ENCODE assay signal across 8 mouse cellular contexts in the genomic region with DNA sequence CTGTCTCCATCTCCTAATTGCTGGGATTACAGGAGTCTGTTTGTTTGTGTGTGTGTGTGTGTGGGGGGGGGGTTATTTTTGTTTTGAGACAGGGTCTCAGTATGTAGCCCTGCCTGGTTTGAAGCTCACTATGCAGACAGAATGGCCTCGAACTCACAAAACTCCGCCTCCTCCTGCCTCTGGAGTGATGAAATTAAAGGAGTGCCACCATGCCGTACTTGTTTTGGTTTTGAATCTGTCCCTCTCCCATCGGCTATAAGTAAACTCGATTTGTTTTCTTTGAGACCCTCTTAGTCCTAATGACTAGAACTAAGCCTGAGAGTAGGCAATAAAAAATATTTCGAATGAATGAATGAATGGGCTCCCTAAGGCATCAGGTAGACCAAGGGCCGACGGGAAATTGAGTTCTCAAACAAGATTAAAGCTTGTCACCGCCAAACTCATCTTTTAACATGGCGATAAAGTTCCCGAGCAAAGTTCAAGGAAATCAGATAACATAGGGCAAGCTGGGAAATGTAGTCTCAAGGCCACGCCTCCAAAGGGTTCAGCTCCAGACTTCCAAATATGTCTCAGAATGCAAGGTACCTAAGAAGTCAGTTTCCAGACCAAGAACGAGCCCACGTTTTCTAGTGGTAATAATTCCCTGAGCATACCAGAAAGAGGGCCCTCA. TPM values are rescaled to one million over a fixed set of nuclear protein-coding genes. Genes with fewer than 3 reads are reported as not detected.
A peak's percentile ranks its signal among the peaks of the same experiment; 100 is the strongest.
DNase-seq lines count a peak whose midpoint lies in the region; ATAC-seq and TF ChIP-seq lines count a peak whose summit lies in the region.

No protein-coding gene starts in this region.

- peak overlapping the region; percentile 77 for H3K4me3 ChIP-seq in embryonic fibroblast, embryonic 13.5 days (ENCODE audit: insufficient read depth, low read length)
- H3K4me3 ChIP-seq in intestine, postnatal 0 days (ENCODE audit: low read depth, low read length), result peak overlapping the region; percentile 80
- H3K4me3 ChIP-seq in neural tube, embryonic 15.5 days (replicated peaks), result peak overlapping the region; percentile 64

- no peaks in the 10 kb centered on the region; the same call in 1 of the 2 replicates for H3K36me3 ChIP-seq in intestine, postnatal 0 days (ENCODE audit: control insufficient read depth, insufficient read depth)
- 0 out of 2 replicates have a peak, but pooled peaks cover under 1% of the 10 kb centered on the region for H3K36me3 ChIP-seq in neural tube, embryonic 15.5 days

- DNase-seq in thymus, postnatal 0 days (ENCODE audit: low spot score), result peak; percentile 49
- DNase-seq in thymus, postnatal 10 days (ENCODE audit: low spot score in 2 of 2), result no peak
- DNase-seq in brain, adult 2 months (ENCODE audit: low read depth, low spot score), result peak; percentile 96
- peak; percentile 61 for DNase-seq in liver

- H3K27ac ChIP-seq in embryonic fibroblast, embryonic 13.5 days (ENCODE audit: insufficient read depth, low read length), result peak overlapping the region; percentile 85; the same call in 1 of the 2 replicates
- peak overlapping the region; percentile 70 for H3K27ac ChIP-seq in intestine, postnatal 0 days (ENCODE audit: low read depth, low read length)
- H3K27ac ChIP-seq in neural tube, embryonic 15.5 days (replicated peaks), result peak overlapping the region; percentile 91

- peaks cover 15% of the 10 kb centered on the region for H3K4me1 ChIP-seq in embryonic fibroblast, embryonic 13.5 days (ENCODE audit: control insufficient read depth, insufficient read depth, low read length)
- 0 out of 2 replicates have a peak, but pooled peaks cover 6% of the 10 kb centered on the region for H3K4me1 ChIP-seq in intestine, postnatal 0 days (replicated peaks; ENCODE audit: control insufficient read depth, insufficient read depth, low read length)
- H3K4me1 ChIP-seq in neural tube, embryonic 15.5 days, result peaks cover 41% of the 10 kb centered on the region

- H3K9me3 ChIP-seq in intestine, postnatal 0 days (ENCODE audit: control insufficient read depth), result no peaks in the 10 kb centered on the region
- H3K9me3 ChIP-seq in neural tube, embryonic 15.5 days (replicated peaks), result no peaks in the 10 kb centered on the region

- peak; percentile 37; the same call in 1 of the 2 replicates for TF ChIP-seq POLR2A in embryonic fibroblast, embryonic 13.5 days (IDR thresholded peaks at IDR 0.05; ENCODE audit: low read depth, low read length)

- no peak for TF ChIP-seq CTCF in embryonic fibroblast, embryonic 13.5 days (IDR thresholded peaks at IDR 0.05; ENCODE audit: borderline replicate concordance, insufficient read depth, low read length)
- no peak for TF ChIP-seq CTCF in intestine, postnatal 0 days (IDR thresholded peaks at IDR 0.05; ENCODE audit: low read depth)

- ATAC-seq in intestine, postnatal 0 days, result no peak; the same call in 1 of the 2 replicates
- ATAC-seq in neural tube, embryonic 15.5 days (ENCODE audit: low FRiP score), result peak; percentile 9; the same call in 1 of the 2 replicates
- no peak for ATAC-seq in granulocyte monocyte progenitor cell, adult 5-6 weeks (replicated peaks; ENCODE audit: poor library complexity, severe bottlenecking)

- WGBS in intestine, postnatal 0 days, result 9% methylated on average over 14 of the region's 14 CpGs
- 10% methylated on average over 14 of the region's 14 CpGs for WGBS in neural tube, embryonic 15.5 days

- H3K27me3 ChIP-seq in intestine, postnatal 0 days (replicated peaks; ENCODE audit: control insufficient read depth, insufficient read depth, low read length), result no peaks in the 10 kb centered on the region
- no peaks in the 10 kb centered on the region for H3K27me3 ChIP-seq in neural tube, embryonic 15.5 days (replicated peaks)

- peak overlapping the region; percentile 86 for H3K4me2 ChIP-seq in intestine, postnatal 0 days (replicated peaks; ENCODE audit: low read depth)
- H3K4me2 ChIP-seq in neural tube, embryonic 15.5 days, result peak overlapping the region; percentile 72

- H3K9ac ChIP-seq in intestine, postnatal 0 days (ENCODE audit: low read depth, low read length), result no peak overlapping the region; the same call in 1 of the 2 replicates
- peak overlapping the region; percentile 75 for H3K9ac ChIP-seq in neural tube, embryonic 15.5 days (replicated peaks)

RNA-seq across cellular contexts. Expression of a gene that starts 1.1 kb away (rescaled TPM):
- polyA plus RNA-seq in thymus, postnatal 0 days (2015; fragmentation: Nextera tagmentation; extraction: Ambion mirVana), result 36.3 and 48.3 TPM in 2 replicates
- 72.2 and 79.4 TPM in 2 replicates for polyA plus RNA-seq in embryonic fibroblast, embryonic 13.5 days (2011; ENCODE audit: insufficient read length, low read depth, missing spikeins)
- polyA plus RNA-seq in intestine, postnatal 0 days (2015; fragmentation: Nextera tagmentation; extraction: Ambion mirVana), result 33.6 and 33.9 TPM in 2 replicates
- 38.8 and 44.6 TPM in 2 replicates for polyA plus RNA-seq in neural tube, embryonic 15.5 days (2015; fragmentation: Nextera tagmentation; extraction: Ambion mirVana)
- 92.2 and 131 TPM in 2 replicates for total RNA-seq in granulocyte monocyte progenitor cell, adult 5-6 weeks (2014; fragmentation: Nextera tagmentation)
- total RNA-seq in granulocyte monocyte progenitor cell, adult 5-6 weeks (2017), result 99.6 and 109 TPM in 2 replicates

RNA-seq across cellular contexts. Expression of a gene that starts 13.6 kb away (rescaled TPM):
- 27.0 and 28.8 TPM in 2 replicates for polyA plus RNA-seq in thymus, postnatal 0 days (2015; fragmentation: Nextera tagmentation; extraction: Ambion mirVana)
- 1.4 and 1.7 TPM in 2 replicates for polyA plus RNA-seq in embryonic fibroblast, embryonic 13.5 days (2011; ENCODE audit: insufficient read length, low read depth, missing spikeins)
- 20.1 and 24.3 TPM in 2 replicates for polyA plus RNA-seq in intestine, postnatal 0 days (2015; fragmentation: Nextera tagmentation; extraction: Ambion mirVana)
- polyA plus RNA-seq in neural tube, embryonic 15.5 days (2015; fragmentation: Nextera tagmentation; extraction: Ambion mirVana), result 22.8 and 29.5 TPM in 2 replicates
- 7.3 and 16.1 TPM in 2 replicates for total RNA-seq in granulocyte monocyte progenitor cell, adult 5-6 weeks (2014; fragmentation: Nextera tagmentation)
- 14.1 and 22.3 TPM in 2 replicates for total RNA-seq in granulocyte monocyte progenitor cell, adult 5-6 weeks (2017)

RNA-seq across cellular contexts. Expression of a gene that starts 21.5 kb away (rescaled TPM):
- polyA plus RNA-seq in thymus, postnatal 0 days (2015; fragmentation: Nextera tagmentation; extraction: Ambion mirVana), result 2.5 and 3.0 TPM in 2 replicates
- 1.2 and 4.0 TPM in 2 replicates for polyA plus RNA-seq in embryonic fibroblast, embryonic 13.5 days (2011; ENCODE audit: insufficient read length, low read depth, missing spikeins)
- 1.1 TPM in 2 replicates for polyA plus RNA-seq in intestine, postnatal 0 days (2015; fragmentation: Nextera tagmentation; extraction: Ambion mirVana)
- 1.8 and 2.4 TPM in 2 replicates for polyA plus RNA-seq in neural tube, embryonic 15.5 days (2015; fragmentation: Nextera tagmentation; extraction: Ambion mirVana)
- total RNA-seq in granulocyte monocyte progenitor cell, adult 5-6 weeks (2014; fragmentation: Nextera tagmentation), result 17.0 TPM in 1 of 2 replicates, not detected in the other
- 2.7 and 4.1 TPM in 2 replicates for total RNA-seq in granulocyte monocyte progenitor cell, adult 5-6 weeks (2017)

RNA-seq across cellular contexts. Expression of a gene that starts 29.7 kb away (rescaled TPM):
- 1.6 and 1.7 TPM in 2 replicates for polyA plus RNA-seq in thymus, postnatal 0 days (2015; fragmentation: Nextera tagmentation; extraction: Ambion mirVana)
- 2.2 and 3.2 TPM in 2 replicates for polyA plus RNA-seq in embryonic fibroblast, embryonic 13.5 days (2011; ENCODE audit: insufficient read length, low read depth, missing spikeins)
- polyA plus RNA-seq in intestine, postnatal 0 days (2015; fragmentation: Nextera tagmentation; extraction: Ambion mirVana), result 0.33 and 0.54 TPM in 2 replicates
- 1.8 and 2.1 TPM in 2 replicates for polyA plus RNA-seq in neural tube, embryonic 15.5 days (2015; fragmentation: Nextera tagmentation; extraction: Ambion mirVana)
- 0.81 and 2.5 TPM in 2 replicates for total RNA-seq in granulocyte monocyte progenitor cell, adult 5-6 weeks (2014; fragmentation: Nextera tagmentation)
- total RNA-seq in granulocyte monocyte progenitor cell, adult 5-6 weeks (2017), result 0.43 and 0.88 TPM in 2 replicates

RNA-seq across cellular contexts. Expression of a gene that starts 42.1 kb away (rescaled TPM):
- polyA plus RNA-seq in thymus, postnatal 0 days (2015; fragmentation: Nextera tagmentation; extraction: Ambion mirVana), result 0.79 and 5.9 TPM in 2 replicates
- polyA plus RNA-seq in embryonic fibroblast, embryonic 13.5 days (2011; ENCODE audit: insufficient read length, low read depth, missing spikeins), result 2.1 and 2.9 TPM in 2 replicates
- polyA plus RNA-seq in intestine, postnatal 0 days (2015; fragmentation: Nextera tagmentation; extraction: Ambion mirVana), result 1.1 and 1.7 TPM in 2 replicates
- polyA plus RNA-seq in neural tube, embryonic 15.5 days (2015; fragmentation: Nextera tagmentation; extraction: Ambion mirVana), result 13.1 and 14.1 TPM in 2 replicates
- 5.0 and 7.7 TPM in 2 replicates for total RNA-seq in granulocyte monocyte progenitor cell, adult 5-6 weeks (2014; fragmentation: Nextera tagmentation)
- total RNA-seq in granulocyte monocyte progenitor cell, adult 5-6 weeks (2017), result 1.6 and 7.1 TPM in 2 replicates

Comparison
In these comparisons a context has a peak if more than half of its experiments do, and no peak if none do; other contexts are left out.
1. DNase-seq: peak in thymus, postnatal 0 days (single experiment), brain, adult 2 months (single experiment) and liver (single experiment); none in thymus, postnatal 10 days (0 of 2).
2. Peak in every context shown above with its lines, with median percentiles within 50 percentile points of each other: H3K27ac ChIP-seq and H3K4me3 ChIP-seq.